Mouse (Mus musculus) hindbrain, embryonic 11.5 days (tissue): ENCODE data around the gene Pcp4l1. TPM values are rescaled to one million over a fixed set of nuclear protein-coding genes. Genes with fewer than 3 reads are reported as not detected.

ENCODE experiments used
- ATAC-seq: fragments of 200-750 bp; cut with Nextera tagmentation; 2 replicates; pipeline ENCODE4 v1.8.0; 2017; ENCODE audit warnings: mild to moderate bottlenecking, moderate TSS enrichment, moderate library complexity; ENCODE audit not compliant: low FRiP score
- DNase-seq: peaks from one replicate; pipeline ENCODE4 v3.0.0-alpha.2; 2015; ENCODE audit warnings: low spot score
- H3K27ac ChIP-seq: fragments of 300-500 bp; sonication (generic); 2 replicates; pipeline ENCODE4 v1.5.1; 2014; ENCODE audit warnings: mild to moderate bottlenecking, low read depth, low read length
- H3K27me3 ChIP-seq: fragments of 300-500 bp; sonication (generic); 2 replicates; pipeline ENCODE4 v1.6.1; 2014; ENCODE audit warnings: mild to moderate bottlenecking, low read length, moderate library complexity, mixed read lengths; ENCODE audit not compliant: control insufficient read depth, insufficient read depth
- H3K36me3 ChIP-seq: fragments of 300-500 bp; sonication (generic); 2 replicates; pipeline ENCODE4 v1.6.1; 2014; ENCODE audit warnings: mild to moderate bottlenecking, low read length, moderate library complexity, mixed read lengths; ENCODE audit not compliant: control insufficient read depth, insufficient read depth
- H3K4me1 ChIP-seq: fragments of 300-500 bp; sonication (generic); replicated peaks from 2 replicates; pipeline ENCODE4 v1.6.1; 2014; ENCODE audit warnings: low read length, mixed read lengths; ENCODE audit not compliant: control insufficient read depth, insufficient read depth
- H3K4me2 ChIP-seq: fragments of 300-500 bp; sonication (generic); replicated peaks from 2 replicates; pipeline ENCODE4 v1.6.1; 2014; ENCODE audit warnings: mild to moderate bottlenecking, low read depth, low read length
- H3K4me3 ChIP-seq: fragments of 300-500 bp; sonication (generic); 2 replicates; pipeline ENCODE4 v1.5.1; 2014; ENCODE audit warnings: low read depth, low read length
- H3K9ac ChIP-seq: fragments of 300-500 bp; sonication (generic); 2 replicates; pipeline ENCODE4 v1.6.1; 2014; ENCODE audit warnings: low read depth, low read length
- H3K9me3 ChIP-seq: fragments of 300-500 bp; sonication (generic); 2 replicates; pipeline ENCODE4 v1.6.1; 2016; ENCODE audit warnings: low read length; ENCODE audit not compliant: control insufficient read depth
- WGBS: fragments of 180-500 bp; shearing (Covaris S2); extraction: QIAGEN DNeasy Blood & Tissue Kit; methylation state at CpG from one replicate; pipeline ENCODE4 v1.1.7; 2014; 5-methylcytosine and 5-hydroxymethylcytosine counted together
- polyA plus RNA-seq: library from polyadenylated mRNA; unstranded; fragments of >200 nt; fragmentation: Nextera tagmentation; extraction: Ambion mirVana; gene quantifications from 2 replicates; pipeline ENCODE4 v1.2.1, GENCODE M21; 2014

Gene Pcp4l1
- polyA plus RNA-seq, 1 experiment from 2014 or later: 31.4 TPM

- H3K9me3 ChIP-seq: no peaks in the 10 kb centered on the region
- peak; percentile 31 for DNase-seq
- 0 out of 2 replicates have a peak overlapping the region, but pooled peaks have one; percentile 8 for H3K4me3 ChIP-seq
- peak overlapping the region; percentile 32; the same call in 1 of the 2 replicates for H3K4me2 ChIP-seq
- no peak overlapping the region for H3K27ac ChIP-seq
- 20% methylated on average over 11 of the region's 11 CpGs for WGBS
- no peak for ATAC-seq
- H3K27me3 ChIP-seq: peaks cover 38% of the 10 kb centered on the region
- H3K9ac ChIP-seq: no peak overlapping the region
- H3K4me1 ChIP-seq: peaks cover 6% of the 10 kb centered on the region; the same call in 1 of the 2 replicates
- no peaks in the 10 kb centered on the region for H3K36me3 ChIP-seq
Observed at GRCm38 (mm10) chr1:171193911-171194830, 1.9 kb downstream of the Pcp4l1 start.

- WGBS: 3% methylated on average over 18 of the region's 18 CpGs
- peaks cover 38% of the 10 kb centered on the region for H3K27me3 ChIP-seq
- peak overlapping the region; percentile 32 for H3K4me2 ChIP-seq
- no peaks in the 10 kb centered on the region for H3K36me3 ChIP-seq
- H3K9me3 ChIP-seq: no peaks in the 10 kb centered on the region
- H3K4me3 ChIP-seq: peak overlapping the region; percentile 8; the same call in 1 of the 2 replicates
- DNase-seq: peak; percentile 54
- H3K4me1 ChIP-seq: peaks cover 6% of the 10 kb centered on the region; the same call in 1 of the 2 replicates
- H3K27ac ChIP-seq: peak overlapping the region; percentile 21; the same call in 1 of the 2 replicates
- H3K9ac ChIP-seq: 0 out of 2 replicates have a peak overlapping the region, but pooled peaks have one; percentile 19
- peak; percentile 28; the same call in 1 of the 2 replicates for ATAC-seq
Observed at GRCm38 (mm10) chr1:171193093-171193840, 2.8 kb downstream of the Pcp4l1 start.

- no peak for ATAC-seq
- Histone ChIP-seq H3K27ac (no peak overlapping the region), H3K36me3 (no peaks in the 10 kb centered on the region), H3K9me3 (no peaks in the 10 kb centered on the region), H3K4me2 (no peak overlapping the region), H3K9ac (no peak overlapping the region), H3K4me3 (no peak overlapping the region), H3K27me3 (peaks cover 33% of the 10 kb centered on the region), H3K4me1 (peaks cover 6% of the 10 kb centered on the region; the same call in 1 of the 2 replicates)
- DNase-seq: no peak
- WGBS: 49% methylated on average over 10 of the region's 10 CpGs
Observed at GRCm38 (mm10) chr1:171192283-171192682, 3.8 kb downstream of the Pcp4l1 start.

DNA sequence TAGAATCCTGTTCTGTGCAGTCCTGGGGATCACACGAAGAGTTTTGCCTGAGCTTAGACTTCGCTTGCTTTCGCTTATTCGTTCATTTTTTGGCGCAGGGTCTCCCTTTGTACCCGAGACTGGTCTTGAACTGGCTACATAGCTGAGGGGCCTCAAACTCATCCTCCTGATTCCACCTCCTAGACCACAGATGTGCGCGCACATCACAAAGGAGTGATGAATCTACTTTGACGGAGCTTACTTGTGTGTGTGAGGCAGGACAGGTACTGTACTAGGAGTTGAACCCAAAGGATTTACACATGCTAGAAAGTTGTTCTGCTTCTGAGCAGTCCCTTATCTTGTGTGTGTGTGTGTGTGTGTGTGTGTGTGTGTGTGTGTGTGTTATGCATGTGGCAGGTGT lies 5.2 kb downstream of the Pcp4l1 start:
- H3K9ac ChIP-seq: no peak overlapping the region
- no peaks in the 10 kb centered on the region for H3K36me3 ChIP-seq
- peaks cover 6% of the 10 kb centered on the region; the same call in 1 of the 2 replicates for H3K4me1 ChIP-seq
- WGBS: 97% methylated on average over 9 of the region's 9 CpGs
- no peaks in the 10 kb centered on the region for H3K9me3 ChIP-seq
- no peak overlapping the region for H3K27ac ChIP-seq
- no peak for ATAC-seq
- DNase-seq: no peak
- no peak overlapping the region for H3K4me2 ChIP-seq
- no peak overlapping the region for H3K4me3 ChIP-seq
- peaks cover 28% of the 10 kb centered on the region for H3K27me3 ChIP-seq

DNA sequence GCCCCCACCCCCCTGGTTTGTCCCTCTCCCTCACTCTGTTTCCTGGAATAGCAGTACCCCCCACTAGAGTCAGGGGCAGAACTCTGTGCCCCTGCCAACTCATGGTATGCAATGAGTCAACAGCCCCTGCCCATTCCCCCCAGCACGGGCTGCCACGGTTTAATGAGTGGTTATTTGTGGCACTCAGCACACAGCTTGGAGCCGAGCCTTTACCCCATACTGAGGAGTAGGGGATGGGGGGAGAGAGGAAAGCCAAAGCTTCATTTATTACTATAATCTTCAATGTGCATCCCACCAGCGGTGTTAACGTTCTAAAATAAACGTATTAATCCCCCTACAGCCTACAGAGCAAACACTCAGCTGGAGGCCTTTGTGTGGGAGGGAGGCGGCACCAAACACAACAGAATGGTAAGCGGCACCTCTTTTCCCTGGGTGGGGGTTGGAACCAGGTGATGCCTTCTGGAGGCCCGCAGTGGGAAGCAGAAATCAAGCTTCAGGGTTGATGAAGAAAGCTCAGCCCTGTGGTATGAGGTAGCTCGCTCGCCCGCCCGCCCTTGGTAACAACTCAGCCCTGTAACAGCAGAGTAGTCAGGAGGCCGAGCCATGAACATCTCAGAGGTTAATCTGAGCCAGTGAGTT lies 6.5 kb downstream of the Pcp4l1 start:
- no peak for ATAC-seq

GRCm38 (mm10) chr1:171189046-171189445 lies 7.0 kb downstream of the Pcp4l1 start:
- Histone ChIP-seq H3K27ac (no peak overlapping the region), H3K4me2 (no peak overlapping the region), H3K4me1 (no peaks in the 10 kb centered on the region; the same call in 1 of the 2 replicates), H3K4me3 (no peak overlapping the region), H3K9ac (no peak overlapping the region), H3K9me3 (no peaks in the 10 kb centered on the region), H3K27me3 (peaks cover 12% of the 10 kb centered on the region), H3K36me3 (no peaks in the 10 kb centered on the region)
- no peak for ATAC-seq
- 11% methylated on average over 8 of the region's 8 CpGs for WGBS
- peak; percentile 31 for DNase-seq

More for the DNA sequence above, 6.5 kb downstream of the Pcp4l1 start:
- Histone ChIP-seq H3K27ac (no peak overlapping the region), H3K9me3 (no peaks in the 10 kb centered on the region), H3K4me1 (peaks cover 3% of the 10 kb centered on the region; the same call in 1 of the 2 replicates), H3K36me3 (no peaks in the 10 kb centered on the region), H3K9ac (no peak overlapping the region), H3K4me3 (no peak overlapping the region), H3K4me2 (no peak overlapping the region), H3K27me3 (peaks cover 17% of the 10 kb centered on the region)
- 29% methylated on average over 14 of the region's 14 CpGs for WGBS
- DNase-seq: no peak

- 30% methylated on average over 13 of the region's 13 CpGs for WGBS
- Histone ChIP-seq H3K36me3 (no peaks in the 10 kb centered on the region), H3K4me2 (no peak overlapping the region), H3K4me3 (no peak overlapping the region), H3K9me3 (no peaks in the 10 kb centered on the region), H3K27ac (no peak overlapping the region), H3K27me3 (peaks cover 6% of the 10 kb centered on the region), H3K4me1 (no peaks in the 10 kb centered on the region; the same call in 1 of the 2 replicates), H3K9ac (no peak overlapping the region)
- ATAC-seq: peak; percentile 55; the same call in 1 of the 2 replicates
- peak; percentile 52 for DNase-seq
Observed at GRCm38 (mm10) chr1:171187851-171188700, 8.0 kb downstream of the Pcp4l1 start.
